ENCODE assay signal across 8 mouse cellular contexts in genomic region chr9:41805491-41806288, GRCm38 (mm10).
DNase-seq lines count a peak whose midpoint lies in the region; ATAC-seq and TF ChIP-seq lines count a peak whose summit lies in the region.

No protein-coding gene starts in this region.

- H3K27me3 ChIP-seq in forebrain, embryonic 15.5 days, result no peaks in the 10 kb centered on the region
- H3K27me3 ChIP-seq in lung, embryonic 14.5 days (ENCODE audit: insufficient read depth, low read length), result no peaks in the 10 kb centered on the region

- peak; percentile 26 for DNase-seq in gastrocnemius, adult 2 months
- no peak for DNase-seq in gastrocnemius, postnatal 36 days
- peak; percentile 59 for DNase-seq in 3T3-L1 (ENCODE audit: low read depth, low spot score)
- peak; percentile 80 for DNase-seq in lung, embryonic 14.5 days
- no peak for DNase-seq in cerebellum, adult 11 months
- no peak for DNase-seq in layer of hippocampus, adult 9-11 months
- DNase-seq in c-Kit-positive CD71-positive TER-119-positive erythroid progenitor cells, embryonic 14.5 days (ENCODE audit: low spot score), result no peak

- H3K36me3 ChIP-seq in forebrain, embryonic 15.5 days, result no peaks in the 10 kb centered on the region
- no peaks in the 10 kb centered on the region for H3K36me3 ChIP-seq in lung, embryonic 14.5 days (ENCODE audit: insufficient read depth)

- peak; percentile 62; the same call in 1 of the 2 replicates for ATAC-seq in forebrain, embryonic 15.5 days (replicated peaks)
- ATAC-seq in lung, embryonic 14.5 days (ENCODE audit: insufficient read depth), result peak; percentile 41; the same call in 1 of the 2 replicates

- H3K9me3 ChIP-seq in forebrain, embryonic 15.5 days, result no peaks in the 10 kb centered on the region
- H3K9me3 ChIP-seq in lung, embryonic 14.5 days (ENCODE audit: low read depth, low read length), result no peaks in the 10 kb centered on the region

- no peak for TF ChIP-seq CTCF in gastrocnemius, adult 2 months (IDR thresholded peaks at IDR 0.05)
- no peak for TF ChIP-seq CTCF in lung, embryonic 14.5 days (IDR thresholded peaks at IDR 0.05; ENCODE audit: low read depth)

- peak overlapping the region; percentile 39 for H3K4me2 ChIP-seq in forebrain, embryonic 15.5 days (replicated peaks)
- H3K4me2 ChIP-seq in lung, embryonic 14.5 days, result peak overlapping the region; percentile 16; the same call in 1 of the 2 replicates

- peak overlapping the region; percentile 19 for H3K4me3 ChIP-seq in gastrocnemius, adult 2 months
- peak overlapping the region; percentile 24 for H3K4me3 ChIP-seq in forebrain, embryonic 15.5 days
- no peak overlapping the region for H3K4me3 ChIP-seq in lung, embryonic 14.5 days (ENCODE audit: low read depth, low read length)

- peaks cover 34% of the 10 kb centered on the region for H3K4me1 ChIP-seq in forebrain, embryonic 15.5 days
- H3K4me1 ChIP-seq in lung, embryonic 14.5 days (ENCODE audit: insufficient read depth), result peaks cover 14% of the 10 kb centered on the region; the same call in 1 of the 2 replicates

- intact Hi-C loops in gastrocnemius, adult 2 months (cut with DNase I), result no loop called here
- intact Hi-C loops in gastrocnemius, postnatal 36 days (cut with DNase I), result no loop called here

- WGBS in forebrain, embryonic 15.5 days, result 14% methylated on average over 15 of the region's 15 CpGs
- WGBS in lung, embryonic 14.5 days, result 24% methylated on average over 15 of the region's 15 CpGs

- H3K27ac ChIP-seq in gastrocnemius, adult 2 months, result peak overlapping the region; percentile 46; the same call in 1 of the 2 replicates
- peak overlapping the region; percentile 87 for H3K27ac ChIP-seq in forebrain, embryonic 15.5 days (replicated peaks)
- peak overlapping the region; percentile 71 for H3K27ac ChIP-seq in lung, embryonic 14.5 days (ENCODE audit: low read depth)

- peak overlapping the region; percentile 22; the same call in 1 of the 2 replicates for H3K9ac ChIP-seq in forebrain, embryonic 15.5 days (replicated peaks)
- H3K9ac ChIP-seq in lung, embryonic 14.5 days, result no peak overlapping the region

Comparison
In these comparisons a context has a peak if more than half of its experiments do, and no peak if none do; other contexts are left out.
1. DNase-seq: peak in gastrocnemius, adult 2 months (single experiment), 3T3-L1 (single experiment) and lung, embryonic 14.5 days (single experiment); none in gastrocnemius, postnatal 36 days (0 of 2), cerebellum, adult 11 months (single experiment), layer of hippocampus, adult 9-11 months (single experiment) and c-Kit-positive CD71-positive TER-119-positive erythroid progenitor cells, embryonic 14.5 days (single experiment).
2. Peak in every context shown above with its lines, with median percentiles within 50 percentile points of each other: H3K27ac ChIP-seq.